ENCODE assay signal across 8 mouse cellular contexts in genomic region chr5:66654220-66654619, GRCm38 (mm10). TPM values are rescaled to one million over a fixed set of nuclear protein-coding genes. Genes with fewer than 3 reads are reported as not detected.
A peak's percentile ranks its signal among the peaks of the same experiment; 100 is the strongest.
DNase-seq lines count a peak whose midpoint lies in the region; ATAC-seq lines count a peak whose summit lies in the region.

No protein-coding gene starts in this region.

- H3K9me3 ChIP-seq in limb, embryonic 15.5 days, result no peaks in the 10 kb centered on the region

- no peaks in the 10 kb centered on the region for H3K27me3 ChIP-seq in limb, embryonic 15.5 days

- WGBS in limb, embryonic 15.5 days, result 20% methylated on average over 5 of the region's 5 CpGs

- H3K9ac ChIP-seq in limb, embryonic 15.5 days, result no peak overlapping the region

- H3K36me3 ChIP-seq in limb, embryonic 15.5 days, result no peaks in the 10 kb centered on the region

- intact Hi-C loops in heart, postnatal 14 days (cut with DNase I), result no loop called here

- no peak overlapping the region for H3K4me3 ChIP-seq in limb, embryonic 15.5 days

- 0 out of 2 replicates have a peak, but pooled peaks have one; percentile 18 for ATAC-seq in common myeloid progenitor, adult 5-6 weeks (replicated peaks; ENCODE audit: low read depth, poor library complexity, severe bottlenecking)
- ATAC-seq in limb, embryonic 15.5 days (ENCODE audit: insufficient number of reproducible peaks, low FRiP score, low TSS enrichment, low read depth), result peak; percentile 58; the same call in 1 of the 2 replicates

- H3K4me1 ChIP-seq in limb, embryonic 15.5 days, result peaks cover 6% of the 10 kb centered on the region; the same call in 1 of the 2 replicates

- peak; percentile 14 for DNase-seq in layer of hippocampus, adult 11-12 months (ENCODE audit: low spot score)
- DNase-seq in layer of hippocampus, postnatal 25 days (ENCODE audit: extremely low spot score in 1 of 2, low spot score in 1 of 2), result no peak
- peak; percentile 46 to 63 for DNase-seq in heart, postnatal 14 days
- DNase-seq in c-Kit-positive CD71-positive TER-119-positive erythroid progenitor cells, embryonic 14.5 days (ENCODE audit: low spot score), result no peak
- no peak for DNase-seq in frontal cortex, postnatal 36 days (ENCODE audit: low spot score in 2 of 2)
- no peak for DNase-seq in cerebellum, adult 18-20 months

- H3K4me2 ChIP-seq in limb, embryonic 15.5 days, result no peak overlapping the region

- peak overlapping the region; percentile 27; the same call in 1 of the 2 replicates for H3K27ac ChIP-seq in limb, embryonic 15.5 days

RNA-seq across cellular contexts. Expression of gene Uchl1, which starts 21.7 kb away (rescaled TPM):
- 100 to 1,000 TPM; 783 to 964 TPM for total RNA-seq in layer of hippocampus, postnatal 25 days (2021)
- total RNA-seq in common myeloid progenitor, adult 5-6 weeks (2017), result 1.2 and 1.5 TPM in 2 replicates
- 10 to 100 TPM; 13.8 to 14.1 TPM for total RNA-seq in heart, postnatal 14 days (2021)
- polyA plus RNA-seq in limb, embryonic 15.5 days (2015; fragmentation: Nextera tagmentation; extraction: Ambion mirVana), result 69.7 and 75.2 TPM in 2 replicates

RNA-seq across cellular contexts. Expression of gene Apbb2, which starts 35.6 kb away (rescaled TPM):
- 10 to 100 TPM; 53.4 to 57.1 TPM for total RNA-seq in layer of hippocampus, postnatal 25 days (2021)
- total RNA-seq in common myeloid progenitor, adult 5-6 weeks (2017), result 0.73 and 0.87 TPM in 2 replicates
- total RNA-seq in heart, postnatal 14 days (2021), result 10 to 100 TPM; 48.0 to 55.1 TPM
- 43.2 and 45.6 TPM in 2 replicates for polyA plus RNA-seq in limb, embryonic 15.5 days (2015; fragmentation: Nextera tagmentation; extraction: Ambion mirVana)

Comparison
In these comparisons a context has a peak if more than half of its experiments do, and no peak if none do; other contexts are left out.
1. DNase-seq: peak in layer of hippocampus, adult 11-12 months (single experiment) and heart, postnatal 14 days (2 of 2); none in layer of hippocampus, postnatal 25 days (0 of 2), c-Kit-positive CD71-positive TER-119-positive erythroid progenitor cells, embryonic 14.5 days (single experiment), frontal cortex, postnatal 36 days (0 of 2) and cerebellum, adult 18-20 months (0 of 2).
2. RNA of gene Uchl1, which starts 21.7 kb away (total RNA-seq): 783 to 964 TPM in layer of hippocampus, postnatal 25 days; 13.8 to 14.1 TPM in heart, postnatal 14 days and 1.2 to 1.5 TPM in common myeloid progenitor, adult 5-6 weeks; every median in the first group is over 10 times any median in the second.
3. RNA of gene Apbb2, which starts 35.6 kb away (total RNA-seq): 53.4 to 57.1 TPM in layer of hippocampus, postnatal 25 days and 48.0 to 55.1 TPM in heart, postnatal 14 days; 0.73 to 0.87 TPM in common myeloid progenitor, adult 5-6 weeks; every median in the first group is over 10 times any median in the second.